17 mouse cellular contexts compared by ENCODE assay signal in the genomic region with DNA sequence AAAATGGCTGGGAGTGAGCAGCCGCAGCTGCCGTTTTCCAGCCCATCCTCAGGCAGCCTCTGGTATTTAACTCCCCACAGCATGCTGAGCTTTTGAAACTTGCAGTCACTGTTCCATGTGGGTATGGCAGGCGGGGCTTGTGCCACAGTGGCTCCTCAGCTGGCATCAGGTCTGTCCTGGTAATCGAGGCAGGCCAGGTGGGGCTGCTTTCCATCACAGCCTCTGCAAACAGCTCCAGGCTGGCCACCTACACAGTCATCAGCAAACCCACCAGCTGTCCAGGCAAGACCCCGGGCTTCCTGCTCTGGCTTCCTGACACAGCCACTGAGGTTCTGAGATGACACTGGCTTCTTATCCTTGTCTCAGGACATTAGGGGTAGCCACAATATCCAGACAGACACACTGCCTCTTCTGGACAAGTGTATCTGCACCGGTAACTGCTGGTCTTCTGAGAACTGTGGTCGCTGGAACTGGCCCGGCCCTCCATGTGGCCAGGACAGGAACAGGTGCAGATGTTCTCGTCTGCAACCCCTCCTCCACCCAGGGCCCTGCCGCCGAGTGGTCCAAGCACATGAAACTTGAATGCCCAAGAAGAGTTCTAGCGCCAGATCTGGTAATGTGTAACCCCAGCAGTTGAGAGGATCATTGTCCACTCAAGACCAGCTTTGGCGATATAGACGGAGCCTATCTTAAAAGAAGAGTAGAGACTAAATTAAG. TPM values are rescaled to one million over a fixed set of nuclear protein-coding genes. Genes with fewer than 3 reads are reported as not detected.
A peak's percentile ranks its signal among the peaks of the same experiment; 100 is the strongest.
DNase-seq lines count a peak whose midpoint lies in the region; ATAC-seq and TF ChIP-seq lines count a peak whose summit lies in the region.
"Had no signal": no experiment of that assay in that cellular context is flagged by ENCODE, and none has a peak within 500 bp of the region (broad histone marks: within the 10 kb centered on the region; RNA-seq: fewer than 3 reads in every experiment).

No protein-coding gene starts in this region.

- peak overlapping the region; percentile 90 for H3K27ac ChIP-seq in gastrocnemius, adult 2 months
- H3K27ac ChIP-seq in layer of hippocampus, adult 2 months, result peak overlapping the region; percentile 43; the same call in 1 of the 2 replicates
- peak overlapping the region; percentile 96 for H3K27ac ChIP-seq in embryonic facial prominence, embryonic 12.5 days
- H3K27ac ChIP-seq: heart, embryonic 15.5 days; hindbrain, embryonic 13.5 days; liver, embryonic 12.5 days had no signal

- H3K4me2 ChIP-seq in embryonic facial prominence, embryonic 12.5 days (replicated peaks), result no peak overlapping the region
- peak overlapping the region; percentile 23 for H3K4me2 ChIP-seq in myocyte (ENCODE audit: low read depth)
- H3K4me2 ChIP-seq: heart, embryonic 15.5 days; hindbrain, embryonic 13.5 days; liver, embryonic 12.5 days; midbrain, embryonic 11.5 days had no signal

- no peak overlapping the region for H3ac ChIP-seq in myocyte (ENCODE audit: control insufficient read depth, insufficient read length)

- peaks cover 52% of the 10 kb centered on the region for H3K4me1 ChIP-seq in embryonic facial prominence, embryonic 12.5 days

- H3K9ac ChIP-seq in embryonic facial prominence, embryonic 12.5 days, result no peak overlapping the region
- H3K9ac ChIP-seq: heart, embryonic 15.5 days; hindbrain, embryonic 13.5 days; liver, embryonic 12.5 days had no signal

- intact Hi-C loops in gastrocnemius, adult 2 months (cut with DNase I), result loop anchor here (5.0 kb wide), 1 partner anchor 76 kb away; a partner anchor contains a TSS
- intact Hi-C loops in gastrocnemius, postnatal 14 days (cut with DNase I; ENCODE audit: low total_unique reads), result no loop called here

- no peak for ATAC-seq in embryonic facial prominence, embryonic 12.5 days (ENCODE audit: insufficient number of reproducible peaks, insufficient read depth, low FRiP score, low TSS enrichment)
- ATAC-seq: liver, embryonic 12.5 days had no signal

- H3K27me3 ChIP-seq in embryonic facial prominence, embryonic 12.5 days, result no peaks in the 10 kb centered on the region
- H3K27me3 ChIP-seq in myocyte (ENCODE audit: control insufficient read depth, insufficient read depth, insufficient read length), result no peaks in the 10 kb centered on the region
- H3K27me3 ChIP-seq: heart, embryonic 15.5 days had no signal

- no peak for DNase-seq in gastrocnemius, adult 2 months
- no peak for DNase-seq in gastrocnemius, postnatal 14 days
- no peak for DNase-seq in layer of hippocampus, adult 2 months (ENCODE audit: low spot score in 2 of 2)
- no peak for DNase-seq in layer of hippocampus, adult 9-11 months
- no peak for DNase-seq in embryo, embryonic 10.5 days (ENCODE audit: low spot score)
- DNase-seq in left cerebral cortex, adult 8-10 months (ENCODE audit: low spot score in 2 of 2), result no peak
- DNase-seq: cerebellum, adult 2 months; kidney, adult 18-20 months; lung, postnatal 10 days; right cerebral cortex, adult 18-20 months; spleen, adult 18-20 months had no signal

- no peaks in the 10 kb centered on the region for H3K36me3 ChIP-seq in embryonic facial prominence, embryonic 12.5 days
- no peaks in the 10 kb centered on the region for H3K36me3 ChIP-seq in myocyte (ENCODE audit: control insufficient read depth, insufficient read depth)
- H3K36me3 ChIP-seq: heart, embryonic 15.5 days; hindbrain, embryonic 13.5 days; liver, embryonic 12.5 days had no signal

- H3K4me3 ChIP-seq in gastrocnemius, adult 2 months, result no peak overlapping the region
- no peak overlapping the region for H3K4me3 ChIP-seq in layer of hippocampus, adult 2 months
- no peak overlapping the region for H3K4me3 ChIP-seq in embryonic facial prominence, embryonic 12.5 days
- H3K4me3 ChIP-seq in myocyte, result no peak overlapping the region
- H3K4me3 ChIP-seq: heart, embryonic 15.5 days; hindbrain, embryonic 13.5 days; liver, embryonic 12.5 days had no signal

- no peak for TF ChIP-seq POLR2A in myocyte (IDR thresholded peaks at IDR 0.05; ENCODE audit: insufficient read length, low read depth)

- H3K79me2 ChIP-seq in myocyte (ENCODE audit: control insufficient read depth, insufficient read depth), result no peaks in the 10 kb centered on the region

- no peaks in the 10 kb centered on the region for H3K9me3 ChIP-seq in embryonic facial prominence, embryonic 12.5 days
- H3K9me3 ChIP-seq: heart, embryonic 15.5 days; hindbrain, embryonic 13.5 days; liver, embryonic 12.5 days had no signal

- TF ChIP-seq CTCF in gastrocnemius, adult 2 months (IDR thresholded peaks at IDR 0.05), result no peak
- no peak for TF ChIP-seq CTCF in layer of hippocampus, adult 2 months (conservative IDR thresholded peaks at IDR 0.05)

- 62% methylated on average over 14 of the region's 14 CpGs for WGBS in embryonic facial prominence, embryonic 12.5 days

TF ChIP-seq in myocyte, 11 proteins besides CTCF, POLR2A, EP300 and RAD21:
- TF ChIP-seq CEBPB (IDR thresholded peaks at IDR 0.05; ENCODE audit: insufficient read depth, poor library complexity, severe bottlenecking), result no peak
- peak in 2 of 3 experiments; percentile 77 to 85 for TF ChIP-seq MYOG (IDR thresholded peaks at IDR 0.05; ENCODE audit: control insufficient read depth in 1 of 3, insufficient read depth in 1 of 3, insufficient read length in 2 of 3, low read depth in 2 of 3)
- no peak for TF ChIP-seq MAX (IDR thresholded peaks at IDR 0.05; ENCODE audit: low read depth)
- no peak for TF ChIP-seq E2F4 (IDR thresholded peaks at IDR 0.05; ENCODE audit: insufficient read depth)
- peak; percentile 39 for TF ChIP-seq TCF3 (IDR thresholded peaks at IDR 0.05; ENCODE audit: insufficient read length, low read depth)
- TF ChIP-seq USF1 (IDR thresholded peaks at IDR 0.05; ENCODE audit: low read depth), result no peak
- no peak for TF ChIP-seq REST (IDR thresholded peaks at IDR 0.05; ENCODE audit: insufficient read depth, insufficient read length)
- TF ChIP-seq MYOD1 (IDR thresholded peaks at IDR 0.05; ENCODE audit: control insufficient read depth in 1 of 3, insufficient read length in 2 of 3, low read depth in 2 of 3), result peak in 2 of 3 experiments; percentile 89 to 91
- TF ChIP-seq SRF (IDR thresholded peaks at IDR 0.05; ENCODE audit: control insufficient read depth, insufficient read length, low read depth), result no peak
- TF ChIP-seq POLR2AphosphoS2 (IDR thresholded peaks at IDR 0.05; ENCODE audit: insufficient read length, low read depth), result no peak
- peak; percentile 34 for TF ChIP-seq TCF12 (IDR thresholded peaks at IDR 0.05; ENCODE audit: insufficient read depth, poor library complexity, severe bottlenecking)

RNA-seq across cellular contexts. Expression of a gene that starts 59.9 kb away (rescaled TPM):
- total RNA-seq in gastrocnemius, adult 2 months (2021), result 1 to 10 TPM; 1.3 TPM
- total RNA-seq in gastrocnemius, postnatal 14 days (2021), result 1 to 10 TPM; 2.3 to 2.9 TPM
- total RNA-seq in layer of hippocampus, adult 2 months (2021), result 10 to 100 TPM; 11.8 to 14.0 TPM
- polyA plus RNA-seq in embryonic facial prominence, embryonic 12.5 days (2016; fragmentation: Nextera tagmentation; extraction: Ambion mirVana), result 5.1 and 7.7 TPM in 2 replicates
- polyA plus RNA-seq in myocyte (2012; fragmentation: generic; extraction: Trizol), result 2.6 TPM
- total RNA-seq in left cerebral cortex, adult 8-10 months (2022), result 10 to 100 TPM; 10.2 to 19.4 (median 12.9) TPM

Comparison
In these comparisons a context has a peak if more than half of its experiments do, and no peak if none do; other contexts are left out.
1. H3K27ac ChIP-seq: peak in every context shown above with its lines; median percentile 96 in embryonic facial prominence, embryonic 12.5 days; 90 in gastrocnemius, adult 2 months; 43 in layer of hippocampus, adult 2 months.